Mouse (Mus musculus) liver, embryonic 13.5 days (tissue): ENCODE measurements around the gene Cela2a. TPM values are rescaled to one million over a fixed set of nuclear protein-coding genes. Genes with fewer than 3 reads are reported as not detected.

Experiments used
- ATAC-seq: fragments of 200-750 bp; cut with Nextera tagmentation; 2 replicates; pipeline ENCODE4 v1.8.0; 2017; ENCODE audit warnings: low read depth, mild to moderate bottlenecking, moderate number of reproducible peaks, moderate library complexity
- DNase-seq: peaks from one replicate; pipeline ENCODE4 v3.0.0; 2022
- H3K27ac ChIP-seq: fragments of 300-500 bp; sonication (generic); 2 replicates; pipeline ENCODE4 v1.5.1; 2015; ENCODE audit warnings: moderate library complexity, mild to moderate bottlenecking, inconsistent platforms
- H3K27me3 ChIP-seq: fragments of 300-500 bp; sonication (generic); 2 replicates; pipeline ENCODE4 v1.6.1; 2015; ENCODE audit warnings: mild to moderate bottlenecking, inconsistent platforms
- H3K36me3 ChIP-seq: fragments of 300-500 bp; sonication (generic); 2 replicates; pipeline ENCODE4 v1.6.1; 2015; ENCODE audit warnings: mild to moderate bottlenecking, inconsistent platforms
- H3K4me1 ChIP-seq: fragments of 300-500 bp; sonication (generic); replicated peaks from 2 replicates; pipeline ENCODE4 v1.6.1; 2015; ENCODE audit warnings: inconsistent platforms
- H3K4me2 ChIP-seq: fragments of 300-500 bp; sonication (generic); 2 replicates; pipeline ENCODE4 v1.6.1; 2015; ENCODE audit warnings: inconsistent platforms, mild to moderate bottlenecking, moderate library complexity
- H3K4me3 ChIP-seq: fragments of 300-500 bp; sonication (generic); replicated peaks from 2 replicates; pipeline ENCODE4 v1.5.1; 2015; ENCODE audit warnings: mild to moderate bottlenecking, inconsistent platforms
- H3K9ac ChIP-seq: fragments of 300-500 bp; sonication (generic); 2 replicates; pipeline ENCODE4 v1.6.1; 2015; ENCODE audit warnings: mild to moderate bottlenecking, inconsistent platforms
- H3K9me3 ChIP-seq: fragments of 300-500 bp; sonication (generic); replicated peaks from 2 replicates; pipeline ENCODE4 v1.6.1; 2016; ENCODE audit warnings: inconsistent platforms
- WGBS: fragments of 180-500 bp; shearing (Covaris S2); methylation state at CpG from one replicate; pipeline ENCODE4 v1.1.7; 2015; ENCODE audit not compliant: insufficient replicate concordance; 5-methylcytosine and 5-hydroxymethylcytosine counted together
- polyA plus RNA-seq: library from polyadenylated mRNA; unstranded; fragments of >200 nt; fragmentation: Nextera tagmentation; extraction: Ambion mirVana; gene quantifications from 2 replicates; pipeline ENCODE4 v1.2.1, GENCODE M21; 2015

Gene Cela2a
- polyA plus RNA-seq, result 0.18 and 0.36 TPM in 2 replicates

DNA sequence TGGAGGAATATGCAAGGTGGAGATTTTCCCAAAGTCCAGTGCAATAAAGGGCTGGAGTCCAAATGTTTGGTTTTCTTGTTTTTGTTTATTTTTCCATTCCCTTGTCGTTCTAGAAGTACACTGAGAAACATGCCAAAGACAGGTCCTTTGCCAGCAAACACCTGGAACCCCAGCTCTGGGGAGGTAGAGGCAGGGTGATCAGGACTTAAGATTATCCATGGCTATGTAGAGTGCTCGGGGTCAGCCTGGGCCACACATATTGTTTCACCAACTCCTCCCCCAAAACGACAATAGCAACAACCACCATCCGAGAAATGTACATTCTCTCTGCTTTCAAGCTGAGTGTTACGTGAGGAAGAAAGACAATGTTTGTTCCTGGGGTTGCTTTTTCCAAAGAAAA lies at the start of gene Cela2a:
Gene Cela2a, minus strand, starts transcription at position 101 of the 400 bp plus-strand sequence.
- DNase-seq, result no peak
- Histone ChIP-seq H3K36me3 (no peaks in the 10 kb centered on the region), H3K4me1 (peaks cover 18% of the 10 kb centered on the region), H3K9ac (no peak within 1 kb of the TSS), H3K4me2 (no peak within 1 kb of the TSS), H3K27me3 (no peaks in the 10 kb centered on the region), H3K9me3 (no peaks in the 10 kb centered on the region), H3K4me3 (no peak within 1 kb of the TSS), H3K27ac (no peak within 1 kb of the TSS)
- 39% methylated on average over 5 of the region's 5 CpGs for WGBS
- ATAC-seq, result no peak

DNA sequence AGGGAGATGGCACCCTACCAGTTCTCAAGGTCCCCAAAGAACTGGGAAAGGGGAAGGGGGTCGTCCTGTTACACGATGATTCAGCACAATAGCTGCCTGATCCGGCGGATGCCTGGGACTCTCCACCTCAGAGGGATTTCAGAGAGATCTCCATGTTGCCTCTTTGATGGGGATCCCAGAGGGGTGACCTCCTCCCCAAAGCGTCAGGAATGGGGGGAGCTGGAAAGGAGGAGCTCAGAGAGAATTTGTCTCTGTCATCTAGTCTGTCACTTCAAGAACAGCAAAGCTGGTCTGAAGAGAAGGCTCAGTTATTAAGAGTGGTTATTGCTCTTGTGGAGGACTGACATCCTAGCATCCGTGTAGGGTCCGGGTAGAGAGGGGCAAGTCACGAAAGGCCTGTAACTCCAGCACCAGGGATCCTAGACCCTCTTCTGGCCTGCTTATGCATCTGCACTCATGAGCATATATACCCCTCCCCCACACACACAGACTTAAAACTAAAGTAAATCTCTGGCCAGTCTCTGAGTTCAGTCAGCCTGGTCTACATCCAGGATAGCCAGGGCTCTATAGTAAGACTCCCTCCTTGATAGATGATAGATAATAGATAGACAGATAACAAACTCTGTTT lies 49.6 kb upstream of the Cela2a start:
- Histone ChIP-seq H3K4me1 (peaks cover 56% of the 10 kb centered on the region), H3K9me3 (no peaks in the 10 kb centered on the region), H3K9ac (peak overlapping the region; percentile 94), H3K36me3 (peaks cover 19% of the 10 kb centered on the region), H3K27me3 (peaks cover 29% of the 10 kb centered on the region), H3K4me3 (peak overlapping the region; percentile 91), H3K4me2 (peak overlapping the region; percentile 97), H3K27ac (peak overlapping the region; percentile 91)
- DNase-seq, result no peak
- ATAC-seq, result no peak
- 8% methylated on average over 8 of the region's 8 CpGs for WGBS

DNA sequence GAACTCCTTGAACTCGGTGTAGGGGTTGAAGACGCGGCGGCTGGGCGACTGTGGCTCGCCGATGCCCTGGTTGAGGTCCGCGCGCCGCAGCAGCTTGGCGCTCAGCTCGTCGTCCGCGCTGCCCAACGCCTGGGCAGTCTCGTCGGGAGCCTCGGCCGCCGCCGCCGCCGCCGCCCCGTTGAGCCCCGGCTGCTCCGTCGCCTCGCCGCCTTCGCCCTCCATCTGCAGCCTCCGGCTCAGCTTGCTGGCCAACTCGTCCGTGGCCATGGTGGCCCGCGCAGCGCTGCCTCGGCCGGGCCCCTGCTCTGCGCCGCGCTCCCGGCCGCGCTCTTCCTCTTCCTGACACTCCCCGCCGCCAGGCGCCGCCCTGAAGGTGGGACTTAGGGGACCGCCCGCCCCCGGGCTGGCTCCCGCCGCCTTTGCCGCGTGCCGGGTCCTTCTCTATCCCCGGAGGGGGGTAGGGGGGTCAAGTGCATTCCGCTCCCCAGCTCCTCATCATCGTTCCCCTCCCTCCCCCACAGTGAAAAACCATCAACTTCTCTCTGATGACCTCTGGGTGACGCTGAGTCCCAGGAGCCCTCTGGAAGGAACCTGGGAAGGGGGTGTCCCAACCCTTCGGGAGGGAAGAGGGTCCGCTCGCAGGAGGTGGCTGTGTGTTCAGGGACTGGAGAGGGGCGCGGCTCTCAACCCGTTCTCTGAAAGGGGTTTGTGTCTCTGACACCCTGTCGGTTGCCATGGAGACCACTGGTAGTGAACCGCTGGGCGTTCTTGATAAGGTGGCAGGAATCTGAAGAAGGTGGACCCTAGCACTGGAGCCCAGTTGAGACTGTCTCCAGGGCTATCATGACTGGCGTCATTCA lies 48.9 kb upstream of the Cela2a start, which contains the start of gene Efhd2:
Gene Efhd2, minus strand, starts transcription at position 320 of the 860 bp plus-strand sequence.
- DNase-seq (peak; percentile 84), ATAC-seq (peak; percentile 89)
- WGBS, result under 1% methylated on average over 64 of the region's 73 CpGs
- H3K4me3 ChIP-seq, result peak within 1 kb of the TSS; percentile 91
- peak within 1 kb of the TSS; percentile 97 for H3K4me2 ChIP-seq
- H3K9ac ChIP-seq, result peak within 1 kb of the TSS; percentile 94
- H3K27ac ChIP-seq, result peak within 1 kb of the TSS; percentile 91
- peaks cover 27% of the 10 kb centered on the region for H3K36me3 ChIP-seq
- peaks cover 64% of the 10 kb centered on the region for H3K4me1 ChIP-seq
- H3K9me3 ChIP-seq, result no peaks in the 10 kb centered on the region
- H3K27me3 ChIP-seq, result peaks cover 26% of the 10 kb centered on the region

DNA sequence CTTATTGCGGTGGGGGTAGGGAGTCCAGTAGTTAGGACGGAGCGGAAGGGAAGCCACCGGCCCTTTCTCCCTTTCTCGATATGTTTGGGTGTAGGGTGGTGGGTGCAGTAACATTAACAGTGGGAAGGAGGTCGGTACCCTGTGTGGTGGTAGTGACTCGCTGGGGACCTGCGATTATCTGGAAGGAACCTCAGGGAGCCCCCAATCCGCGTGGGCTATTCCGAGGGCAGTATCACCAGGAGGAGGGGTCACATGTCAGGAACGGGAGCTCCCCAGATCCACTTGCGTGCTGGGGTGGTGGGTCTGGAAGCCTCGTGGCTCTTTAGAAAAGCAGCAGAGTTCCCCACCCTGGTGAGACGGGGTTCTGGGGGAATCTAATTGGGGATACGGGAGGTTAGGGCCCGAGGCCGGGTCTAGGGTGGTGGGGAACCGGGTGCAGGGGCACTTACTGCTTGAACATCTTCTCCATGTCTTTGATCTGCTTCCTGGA lies 48.2 kb upstream of the Cela2a start:
- H3K4me2 ChIP-seq, result peak overlapping the region; percentile 97
- H3K4me1 ChIP-seq, result peaks cover 70% of the 10 kb centered on the region
- no peaks in the 10 kb centered on the region for H3K9me3 ChIP-seq
- ATAC-seq, result no peak
- H3K27me3 ChIP-seq, result peaks cover 19% of the 10 kb centered on the region
- H3K27ac ChIP-seq, result peak overlapping the region; percentile 91
- no peak for DNase-seq
- under 1% methylated on average over 19 of the region's 19 CpGs for WGBS
- H3K4me3 ChIP-seq, result peak overlapping the region; percentile 91
- H3K9ac ChIP-seq, result peak overlapping the region; percentile 94
- H3K36me3 ChIP-seq, result peaks cover 33% of the 10 kb centered on the region

DNA sequence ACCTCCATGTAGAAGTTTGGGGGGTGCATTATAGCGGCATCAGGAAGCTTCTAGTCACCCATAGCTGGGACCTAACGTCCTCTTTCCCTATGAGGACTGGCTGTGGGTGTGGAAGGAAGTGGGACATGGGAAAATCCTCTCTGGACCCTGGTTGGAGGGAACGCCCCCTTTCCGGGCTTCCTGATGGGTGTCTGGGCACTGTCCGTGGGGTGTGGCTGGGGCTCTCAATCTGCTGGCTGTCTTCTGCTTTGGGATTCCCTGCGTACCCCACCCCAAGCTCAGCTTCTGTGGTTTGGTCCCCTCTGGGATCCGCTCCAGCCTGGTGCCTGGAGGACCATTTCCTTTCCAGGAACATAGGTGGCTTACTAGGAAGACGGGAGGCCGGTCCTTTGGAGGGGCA lies 47.0 kb upstream of the Cela2a start:
- ATAC-seq (no peak), DNase-seq (no peak)
- H3K27ac ChIP-seq, result peak overlapping the region; percentile 75; the same call in 1 of the 2 replicates
- H3K36me3 ChIP-seq, result peaks cover 45% of the 10 kb centered on the region
- H3K9me3 ChIP-seq, result no peaks in the 10 kb centered on the region
- peaks cover 75% of the 10 kb centered on the region for H3K4me1 ChIP-seq
- H3K9ac ChIP-seq, result peak overlapping the region; percentile 94
- H3K27me3 ChIP-seq, result peaks cover 9% of the 10 kb centered on the region; the same call in 1 of the 2 replicates
- H3K4me2 ChIP-seq, result peak overlapping the region; percentile 97
- peak overlapping the region; percentile 91 for H3K4me3 ChIP-seq
- 60% methylated on average over 9 of the region's 9 CpGs for WGBS

DNA sequence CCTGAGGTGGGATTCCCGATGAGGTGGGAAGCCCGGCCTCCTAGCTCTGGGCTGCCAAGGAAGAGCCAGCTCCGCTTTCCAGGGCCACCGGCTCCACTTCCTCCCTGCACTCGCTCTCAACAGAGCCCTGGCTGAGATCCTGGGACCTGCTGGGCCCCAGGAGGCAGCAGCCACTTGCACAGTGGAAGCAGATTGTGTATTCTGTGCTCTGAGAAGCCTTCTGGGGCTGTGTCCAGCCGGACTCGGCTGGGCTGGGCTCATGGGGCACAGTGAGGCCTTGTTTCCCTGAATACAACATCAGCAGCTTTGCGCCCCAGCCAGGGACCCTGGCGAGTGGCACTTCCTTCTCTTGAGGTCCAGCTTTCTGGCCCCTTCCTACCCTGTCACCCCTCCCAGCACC lies 45.9 kb upstream of the Cela2a start:
- Histone ChIP-seq H3K4me3 (peak overlapping the region; percentile 91), H3K9me3 (no peaks in the 10 kb centered on the region), H3K4me1 (peaks cover 85% of the 10 kb centered on the region), H3K27ac (peak overlapping the region; percentile 75), H3K9ac (peak overlapping the region; percentile 94; the same call in 1 of the 2 replicates), H3K36me3 (peaks cover 48% of the 10 kb centered on the region), H3K4me2 (peak overlapping the region; percentile 97), H3K27me3 (no peaks in the 10 kb centered on the region)
- no peak for ATAC-seq
- 76% methylated on average over 9 of the region's 9 CpGs for WGBS
- no peak for DNase-seq

DNA sequence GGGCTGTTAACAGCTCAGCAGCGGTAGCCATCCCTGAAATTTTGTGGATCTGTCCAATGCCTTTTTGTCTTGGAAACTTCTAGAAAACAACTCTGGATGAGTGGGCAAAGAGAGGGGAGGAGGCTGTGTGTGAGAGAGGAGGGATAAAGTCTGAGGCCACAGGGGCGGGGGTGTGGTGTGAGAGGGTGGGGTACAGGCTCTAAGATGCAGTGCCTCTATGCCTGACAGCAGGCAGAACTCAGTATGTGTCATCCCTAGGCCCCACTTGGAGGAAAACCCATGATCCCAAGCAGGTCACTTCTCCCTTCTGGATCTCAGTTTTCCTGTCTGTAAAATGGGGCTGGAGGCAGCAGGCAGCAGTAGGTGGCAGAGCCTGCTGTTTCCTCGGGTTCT lies 45.4 kb upstream of the Cela2a start:
- ATAC-seq (no peak), DNase-seq (no peak)
- H3K36me3 ChIP-seq, result peaks cover 53% of the 10 kb centered on the region
- peak overlapping the region; percentile 91 for H3K4me3 ChIP-seq
- no peaks in the 10 kb centered on the region for H3K27me3 ChIP-seq
- H3K4me1 ChIP-seq, result peaks cover 81% of the 10 kb centered on the region
- H3K27ac ChIP-seq, result peak overlapping the region; percentile 75
- WGBS, result 79% methylated on average over 3 of the region's 3 CpGs
- H3K9ac ChIP-seq, result peak overlapping the region; percentile 94; the same call in 1 of the 2 replicates
- H3K4me2 ChIP-seq, result peak overlapping the region; percentile 97
- H3K9me3 ChIP-seq, result no peaks in the 10 kb centered on the region

DNA sequence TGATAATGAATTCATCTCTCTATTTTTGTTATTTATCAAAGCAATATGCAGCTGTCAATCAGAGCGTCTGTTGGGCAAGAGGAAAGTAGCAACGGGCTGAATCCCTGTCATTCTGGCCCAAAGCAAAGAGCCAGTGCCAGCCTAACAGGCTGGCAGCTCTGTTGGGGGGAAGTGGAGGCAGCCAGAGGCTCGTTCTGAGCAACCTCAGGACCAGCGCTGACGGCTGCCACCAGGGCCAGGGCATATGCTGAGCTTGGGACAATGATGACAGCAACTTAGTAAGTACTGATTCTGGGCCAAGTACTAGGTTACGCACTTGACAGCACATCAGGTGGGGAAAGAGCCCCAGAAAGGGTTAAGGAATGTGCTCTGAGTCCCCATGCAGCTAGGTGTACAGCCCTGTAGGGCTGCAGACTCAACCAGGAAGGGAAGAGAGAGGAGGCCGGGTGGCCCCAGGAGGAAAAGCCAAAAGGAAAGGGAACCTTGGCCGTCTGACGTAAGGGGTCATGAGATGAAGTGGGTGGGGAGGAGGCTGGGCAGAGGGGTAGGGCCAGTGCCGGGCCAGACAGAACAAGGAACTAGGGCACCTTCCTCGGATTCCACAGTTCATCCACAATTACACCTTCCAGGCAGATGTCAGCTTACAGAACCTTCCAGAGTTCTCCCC lies 44.8 kb upstream of the Cela2a start:
- H3K4me2 ChIP-seq, result peak overlapping the region; percentile 97
- no peaks in the 10 kb centered on the region for H3K9me3 ChIP-seq
- H3K36me3 ChIP-seq, result peaks cover 53% of the 10 kb centered on the region
- peak overlapping the region; percentile 94; the same call in 1 of the 2 replicates for H3K9ac ChIP-seq
- H3K27me3 ChIP-seq, result no peaks in the 10 kb centered on the region
- no peak overlapping the region for H3K4me3 ChIP-seq
- H3K27ac ChIP-seq, result peak overlapping the region; percentile 75
- DNase-seq, result no peak
- WGBS, result 73% methylated on average over 11 of the region's 11 CpGs
- peaks cover 77% of the 10 kb centered on the region for H3K4me1 ChIP-seq
- ATAC-seq, result no peak

DNA sequence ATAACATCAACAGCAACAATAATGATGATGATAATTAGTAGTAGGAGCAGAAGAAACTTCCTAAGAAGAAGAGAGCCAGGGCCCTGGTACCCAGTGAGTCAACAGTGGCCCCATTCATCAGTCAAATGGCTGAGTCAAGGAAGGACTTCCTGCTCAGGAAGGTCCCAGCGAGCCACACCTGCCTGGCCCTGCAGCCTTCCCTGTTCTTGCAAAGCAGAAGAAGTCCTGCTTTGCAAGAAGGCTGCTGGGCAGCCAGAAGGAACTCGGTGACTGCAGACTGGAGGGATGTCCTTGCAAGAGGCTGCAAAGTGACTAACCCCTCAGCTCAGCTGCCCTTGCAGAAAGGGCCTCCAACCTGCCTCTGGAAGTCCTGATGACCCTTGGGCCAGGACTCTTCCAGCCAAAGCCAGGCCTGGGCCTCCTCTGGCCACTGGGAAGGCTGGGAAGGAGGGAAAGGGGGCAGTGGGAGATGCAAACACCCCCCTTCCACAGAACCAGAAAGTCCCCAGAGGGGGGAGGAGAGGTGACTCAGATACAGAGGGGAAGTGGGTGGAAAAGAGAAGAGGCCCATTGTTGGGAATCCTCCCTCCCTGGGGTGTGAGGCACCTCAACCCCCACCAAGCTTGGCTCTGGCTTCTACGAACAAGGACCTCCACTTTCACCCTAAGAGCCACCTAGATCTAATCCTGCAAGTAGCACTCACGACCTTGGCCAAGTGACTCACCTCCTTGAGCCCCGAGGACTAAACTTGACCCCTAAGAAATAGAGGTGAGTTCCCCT lies 43.7 kb upstream of the Cela2a start:
- Histone ChIP-seq H3K27me3 (no peaks in the 10 kb centered on the region), H3K4me3 (no peak overlapping the region), H3K9me3 (no peaks in the 10 kb centered on the region), H3K4me2 (no peak overlapping the region), H3K9ac (no peak overlapping the region), H3K4me1 (peaks cover 75% of the 10 kb centered on the region), H3K36me3 (peaks cover 60% of the 10 kb centered on the region), H3K27ac (0 out of 2 replicates have a peak overlapping the region, but pooled peaks have one; percentile 11)
- DNase-seq (no peak), ATAC-seq (no peak)
- 59% methylated on average over 5 of the region's 5 CpGs for WGBS

DNA sequence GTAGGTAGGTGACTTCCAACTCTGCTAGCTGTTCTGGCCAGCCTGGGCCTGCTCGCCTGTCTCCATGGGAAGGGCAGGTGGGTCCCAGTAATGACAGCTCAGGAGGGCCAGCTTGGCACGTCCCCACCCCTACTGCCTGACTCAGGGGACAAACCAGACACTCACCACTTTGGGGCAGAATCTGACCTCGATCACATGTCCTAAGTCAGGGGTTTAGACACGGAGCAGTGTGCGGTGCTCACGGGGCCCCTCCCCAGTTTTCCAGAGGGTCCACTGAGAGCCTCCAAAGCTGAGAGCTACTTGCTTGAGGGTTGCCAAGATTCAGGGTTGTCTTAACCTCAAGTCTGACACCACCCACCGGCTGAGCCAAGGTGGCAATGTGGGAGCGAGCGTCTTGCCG lies 42.1 kb upstream of the Cela2a start:
- H3K4me1 ChIP-seq, result peaks cover 62% of the 10 kb centered on the region
- 86% methylated on average over 10 of the region's 10 CpGs for WGBS

More for the DNA sequence above, 42.1 kb upstream of the Cela2a start:
- no peak for ATAC-seq
- H3K4me2 ChIP-seq, result no peak overlapping the region
- H3K9me3 ChIP-seq, result no peaks in the 10 kb centered on the region
- H3K27me3 ChIP-seq, result no peaks in the 10 kb centered on the region
- peaks cover 70% of the 10 kb centered on the region for H3K36me3 ChIP-seq
- no peak overlapping the region for H3K9ac ChIP-seq
- DNase-seq, result no peak
- no peak overlapping the region for H3K4me3 ChIP-seq
- H3K27ac ChIP-seq, result no peak overlapping the region
